Mouse (Mus musculus): ENCODE results near the gene Hsd17b11.
"Not testable (repeated sequence)": the region's sequence is repeated elsewhere in the genome, so short reads cannot be mapped to it uniquely, and the experiment has no call there.

DNA sequence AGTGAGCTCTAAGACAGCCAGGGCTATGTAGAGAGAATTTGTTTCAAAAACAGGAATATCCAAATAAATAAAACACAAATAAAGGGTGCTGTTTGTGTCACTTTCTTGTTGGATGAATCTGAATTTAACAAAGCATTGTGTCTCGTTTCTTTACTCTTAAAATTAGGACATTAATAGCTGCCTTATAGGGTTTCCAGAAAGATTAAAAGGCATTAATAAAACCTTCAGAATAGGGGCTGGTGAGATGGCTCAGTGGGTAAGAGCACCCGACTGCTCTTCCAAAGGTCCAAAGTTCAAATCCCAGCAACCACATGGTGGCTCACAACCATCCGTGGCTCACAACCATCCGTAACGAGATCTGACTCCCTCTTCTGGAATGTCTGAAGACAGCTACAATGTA is 2.5 kb upstream of the Hsd17b11 start:
- TF ChIP-seq CTCF, EP300 (IDR thresholded peaks at IDR 0.05; ENCODE audit: low read depth): not testable (repeated sequence)

Measured in liver, postnatal 0 days (tissue).